Mouse (Mus musculus): ENCODE measurements around the gene Zfp64. TPM values are rescaled to one million over a fixed set of nuclear protein-coding genes. Genes with fewer than 3 reads are reported as not detected.

The Zfp64 gene
- polyA plus RNA-seq (2015; fragmentation: Nextera tagmentation; extraction: Ambion mirVana): 12.1 and 12.2 TPM in 2 replicates

DNA sequence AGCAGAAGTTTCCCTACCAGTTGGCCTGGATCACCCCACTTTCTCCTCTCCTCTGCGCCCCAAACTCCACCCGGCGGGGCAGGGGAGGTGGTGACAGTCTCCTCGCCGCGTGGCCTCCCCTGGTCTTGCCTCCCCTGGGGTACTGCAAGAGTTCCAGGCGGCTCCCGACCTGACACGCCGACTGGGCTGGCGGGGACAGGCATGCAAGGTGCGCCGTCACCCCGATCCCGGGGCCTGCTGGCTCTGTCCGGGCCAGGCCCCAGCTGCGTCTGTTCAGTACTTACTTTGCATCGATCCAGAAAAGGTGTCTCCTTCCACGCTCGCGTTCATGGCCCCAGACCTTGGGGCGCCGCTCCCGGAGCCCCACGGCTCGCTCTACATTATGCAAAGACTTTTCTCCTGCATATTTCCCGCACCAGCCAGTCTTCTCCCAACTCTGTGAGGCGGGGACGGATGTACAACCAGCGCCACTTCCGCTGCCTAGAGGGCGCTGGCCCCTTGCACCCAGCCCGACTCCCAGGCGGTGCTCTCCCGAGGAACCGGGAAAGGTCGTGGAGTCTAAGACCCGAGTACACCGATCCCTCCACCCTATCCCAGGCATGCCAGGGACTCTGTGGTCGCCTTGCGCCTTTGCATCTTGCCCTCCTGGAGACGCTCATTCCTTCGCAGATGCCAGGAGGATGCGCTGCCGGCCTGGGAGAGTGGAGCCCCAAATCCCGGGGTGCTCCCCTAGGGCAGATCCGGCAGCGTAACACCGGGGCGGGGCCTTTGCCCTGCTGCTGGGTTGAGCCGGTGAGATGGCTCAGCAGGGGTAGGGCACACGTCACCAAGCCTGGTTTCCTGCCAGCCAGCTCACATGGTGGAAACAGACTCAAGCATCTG, at the start of gene Zfp64:
Gene Zfp64 (minus strand): TSS at position 753 of the 882 bp plus-strand sequence.

Other genes with a start within 250 kb of the Zfp64 start
- gene Atp9a, start 213.2 kb downstream of the Zfp64 start, polyA plus RNA-seq (2015; fragmentation: Nextera tagmentation; extraction: Ambion mirVana): 4.8 and 6.8 TPM in 2 replicates
- gene Sall4, start 187.6 kb downstream of the Zfp64 start, polyA plus RNA-seq (2015; fragmentation: Nextera tagmentation; extraction: Ambion mirVana): 0.16 and 0.32 TPM in 2 replicates